Mouse (Mus musculus) forebrain, embryonic 15.5 days (tissue): ENCODE data around the gene Ang2. TPM values are rescaled to one million over a fixed set of nuclear protein-coding genes. Genes with fewer than 3 reads are reported as not detected.

Source experiments
- ATAC-seq: fragments of 200-750 bp; cut with Nextera tagmentation; replicated peaks from 2 replicates; pipeline ENCODE4 v1.8.0; 2017; ENCODE audit warnings: mild to moderate bottlenecking, moderate TSS enrichment, moderate library complexity
- H3K27ac ChIP-seq: fragments of 300-500 bp; sonication (generic); replicated peaks from 2 replicates; pipeline ENCODE4 v1.5.1; 2015; ENCODE audit warnings: mild to moderate bottlenecking, inconsistent platforms
- H3K27me3 ChIP-seq: fragments of 300-500 bp; sonication (generic); 2 replicates; pipeline ENCODE4 v1.6.1; 2015; ENCODE audit warnings: inconsistent platforms
- H3K36me3 ChIP-seq: fragments of 300-500 bp; sonication (generic); 2 replicates; pipeline ENCODE4 v1.6.1; 2015; ENCODE audit warnings: mild to moderate bottlenecking, inconsistent platforms
- H3K4me1 ChIP-seq: fragments of 300-500 bp; sonication (generic); 2 replicates; pipeline ENCODE4 v1.6.1; 2015; ENCODE audit warnings: inconsistent platforms
- H3K4me2 ChIP-seq: fragments of 300-500 bp; sonication (generic); replicated peaks from 2 replicates; pipeline ENCODE4 v1.6.1; 2015; ENCODE audit warnings: mild to moderate bottlenecking, inconsistent platforms
- H3K4me3 ChIP-seq: fragments of 300-500 bp; sonication (generic); 2 replicates; pipeline ENCODE4 v1.5.1; 2015; ENCODE audit warnings: mild to moderate bottlenecking, inconsistent platforms
- H3K9ac ChIP-seq: fragments of 300-500 bp; sonication (generic); replicated peaks from 2 replicates; pipeline ENCODE4 v1.6.1; 2015; ENCODE audit warnings: mild to moderate bottlenecking, inconsistent platforms
- H3K9me3 ChIP-seq: fragments of 300-500 bp; sonication (generic); 2 replicates; pipeline ENCODE4 v1.6.1; 2016; ENCODE audit warnings: inconsistent platforms
- WGBS: fragments of 180-500 bp; shearing (Covaris S2); methylation state at CpG from one replicate; pipeline ENCODE4 v1.1.7; 2015; ENCODE audit warnings: mixed read lengths; 5-methylcytosine and 5-hydroxymethylcytosine counted together
- polyA plus RNA-seq: library from polyadenylated mRNA; unstranded; fragments of >200 nt; fragmentation: Nextera tagmentation; extraction: Ambion mirVana; gene quantifications from 2 replicates; pipeline ENCODE4 v1.2.1, GENCODE M21; 2015

Ang2 gene
- polyA plus RNA-seq, 1 experiment from 2014 or later: not detected

DNA sequence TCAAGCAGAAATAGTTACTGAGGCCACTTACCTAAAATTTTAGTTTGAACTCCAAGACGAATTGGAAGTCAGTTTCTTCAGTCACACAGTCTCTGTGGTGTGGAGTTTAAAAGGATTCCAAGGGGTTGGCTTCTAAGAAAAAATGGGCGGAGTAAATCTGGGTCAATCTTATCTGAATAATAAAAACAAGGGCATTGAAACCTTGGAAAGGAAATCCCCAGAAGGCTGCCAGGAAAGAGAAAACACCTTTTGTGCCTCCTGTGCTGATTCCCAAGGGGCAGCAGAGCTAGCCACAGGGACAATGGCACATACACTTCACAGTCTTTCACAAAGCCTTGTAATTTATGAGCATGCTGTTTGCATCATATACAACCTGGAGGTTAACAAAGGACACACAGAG is 52.3 kb downstream of the Ang2 start, which contains the start of gene Rnase1:
Gene Rnase1, minus strand, starts transcription at position 101 of the 400 bp plus-strand sequence.
- Histone ChIP-seq H3K4me2 (no peak within 1 kb of the TSS), H3K9me3 (no peaks in the 10 kb centered on the region), H3K4me1 (no peaks in the 10 kb centered on the region; the same call in 1 of the 2 replicates), H3K36me3 (no peaks in the 10 kb centered on the region), H3K4me3 (no peak within 1 kb of the TSS), H3K27me3 (no peaks in the 10 kb centered on the region), H3K9ac (no peak within 1 kb of the TSS), H3K27ac (no peak within 1 kb of the TSS)
- ATAC-seq: no peak
- WGBS: 18% methylated on average over 2 of the region's 2 CpGs

DNA sequence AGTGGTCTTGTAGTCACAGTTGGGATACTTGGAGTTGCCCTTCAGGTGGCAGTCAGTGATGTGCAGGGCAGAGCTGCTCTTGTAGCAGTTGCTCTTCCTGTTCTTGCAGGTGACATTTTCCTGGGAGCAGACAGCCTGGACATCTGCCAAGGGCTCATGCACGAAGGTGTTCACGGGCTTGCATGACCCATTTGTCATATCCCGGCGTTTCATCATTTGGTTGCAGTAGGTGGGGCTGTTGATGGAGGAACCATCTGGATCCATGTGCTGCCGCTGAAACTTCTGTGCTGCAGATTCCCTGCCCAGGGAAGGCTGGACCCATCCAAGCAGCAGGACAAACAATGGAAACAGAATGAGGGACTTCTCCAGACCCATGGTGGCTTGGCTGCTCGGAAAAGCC is 53.4 kb downstream of the Ang2 start:
- Histone ChIP-seq H3K27me3 (no peaks in the 10 kb centered on the region), H3K4me3 (no peak overlapping the region), H3K4me1 (no peaks in the 10 kb centered on the region; the same call in 1 of the 2 replicates), H3K9ac (no peak overlapping the region), H3K9me3 (no peaks in the 10 kb centered on the region), H3K27ac (no peak overlapping the region), H3K4me2 (no peak overlapping the region), H3K36me3 (no peaks in the 10 kb centered on the region)
- 86% methylated on average over 6 of the region's 6 CpGs for WGBS
- ATAC-seq: no peak

Other genes starting within 250 kb of the Ang2 start
- 0.17 and 0.20 TPM in 2 replicates for gene Pnp2, start 243.2 kb downstream of the Ang2 start, polyA plus RNA-seq
- not detected in 2 replicates for gene Rnase10, start 191.4 kb downstream of the Ang2 start, polyA plus RNA-seq
- gene Rnase9, start 157.3 kb downstream of the Ang2 start, polyA plus RNA-seq: not detected in 2 replicates
- gene Rnase11, start 149.0 kb downstream of the Ang2 start, polyA plus RNA-seq: not detected in 2 replicates
- not detected in 2 replicates for gene Rnase12, start 141.5 kb downstream of the Ang2 start, polyA plus RNA-seq
- not detected in 2 replicates for gene Olfr750, start 124.7 kb downstream of the Ang2 start, polyA plus RNA-seq
- 8.9 and 10.0 TPM in 2 replicates for gene Rnase4, start 108.1 kb downstream of the Ang2 start, polyA plus RNA-seq
- 2.6 and 3.8 TPM in 2 replicates for gene Ang, start 108.0 kb downstream of the Ang2 start, polyA plus RNA-seq
- not detected in 2 replicates for gene Eddm3b, start 84.7 kb downstream of the Ang2 start, polyA plus RNA-seq
- gene Rnase6, start 75.2 kb downstream of the Ang2 start, polyA plus RNA-seq: 0.36 and 0.40 TPM in 2 replicates
- gene Rnase1, start 52.4 kb downstream of the Ang2 start, polyA plus RNA-seq: 0.23 and 0.26 TPM in 2 replicates
- not detected in 2 replicates for gene Rnase2b, start 36.9 kb downstream of the Ang2 start, polyA plus RNA-seq
- not detected in 2 replicates for gene Ear14, start 4.2 kb upstream of the Ang2 start, polyA plus RNA-seq
- not detected in 2 replicates for gene Rnase2a, start 57.0 kb upstream of the Ang2 start, polyA plus RNA-seq
- gene Gm7247, start 162.6 kb upstream of the Ang2 start, polyA plus RNA-seq: not detected in 2 replicates
- gene Vmn2r88, start 211.7 kb upstream of the Ang2 start, polyA plus RNA-seq: not detected in 2 replicates